Mouse (Mus musculus) brain, embryonic 14.5 days (tissue): ENCODE data around the gene Pdlim7.

Experiments used
- CTCF ChIP-seq: fragments of 200-500 bp; IDR thresholded peaks from 2 replicates; pipeline ENCODE4 v1.5.1; 2012; ENCODE audit warnings: inconsistent platforms, mild to moderate bottlenecking, moderate library complexity, borderline replicate concordance; ENCODE audit not compliant: insufficient read depth, insufficient read length; ENCODE audit errors: extremely low read depth
- POLR2A ChIP-seq: fragments of 200-500 bp; IDR thresholded peaks from 2 replicates; pipeline ENCODE4 v1.6.1; 2012; ENCODE audit warnings: mild to moderate bottlenecking, inconsistent platforms, borderline replicate concordance; ENCODE audit not compliant: poor library complexity, insufficient read depth, insufficient read length, severe bottlenecking; ENCODE audit errors: extremely low read depth

GRCm38 (mm10) chr13:55525733-55526553 lies 12.5 kb upstream of the Pdlim7 start:
- TF ChIP-seq CTCF, result no peak
- TF ChIP-seq POLR2A, result no peak
